ENCODE assay signal across 13 mouse cellular contexts in the genomic region with DNA sequence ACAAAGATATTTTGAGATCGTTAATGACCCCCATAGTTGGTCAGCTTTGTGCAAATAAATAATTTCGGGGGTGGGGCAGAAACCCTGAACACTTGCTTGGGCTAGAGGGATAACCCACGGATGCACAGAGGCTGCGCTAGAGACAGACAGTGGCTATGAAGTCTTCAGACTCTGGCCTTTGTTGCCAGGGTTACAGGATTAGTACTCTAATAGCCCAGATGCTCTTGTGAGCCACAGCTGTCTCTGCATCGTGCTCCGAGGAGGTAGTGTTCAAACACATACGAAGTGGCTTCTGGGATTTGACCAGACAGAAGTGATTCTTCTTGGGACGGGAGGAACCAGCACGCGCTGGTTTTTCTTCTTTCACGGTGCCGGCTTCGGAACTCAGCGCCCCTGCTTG. TPM values are rescaled to one million over a fixed set of nuclear protein-coding genes. Genes with fewer than 3 reads are reported as not detected.
A peak's percentile ranks its signal among the peaks of the same experiment; 100 is the strongest.
DNase-seq lines count a peak whose midpoint lies in the region; ATAC-seq and TF ChIP-seq lines count a peak whose summit lies in the region.
"Had no signal": no experiment of that assay in that cellular context is flagged by ENCODE, and none has a peak within 500 bp of the region (broad histone marks: within the 10 kb centered on the region; RNA-seq: fewer than 3 reads in every experiment).

No protein-coding gene starts in this region.

- TF ChIP-seq CTCF in testis, adult 2 months (IDR thresholded peaks at IDR 0.05; ENCODE audit: control insufficient read depth, insufficient read depth, insufficient replicate concordance, low read depth, low read length): no peak

- H3K9ac ChIP-seq in forebrain, embryonic 13.5 days: no peak overlapping the region
- no peak overlapping the region for H3K9ac ChIP-seq in midbrain, embryonic 13.5 days (replicated peaks)
- H3K9ac ChIP-seq: heart, embryonic 12.5 days; liver, embryonic 12.5 days had no signal

- peaks cover 12% of the 10 kb centered on the region for H3K4me1 ChIP-seq in testis, adult 2 months (ENCODE audit: control insufficient read depth, insufficient read depth, low read length)
- peaks cover 10% of the 10 kb centered on the region for H3K4me1 ChIP-seq in forebrain, embryonic 13.5 days
- H3K4me1 ChIP-seq in midbrain, embryonic 13.5 days (replicated peaks): peaks cover 18% of the 10 kb centered on the region

- no peaks in the 10 kb centered on the region for H3K9me3 ChIP-seq in forebrain, embryonic 13.5 days (replicated peaks)
- H3K9me3 ChIP-seq in midbrain, embryonic 13.5 days: no peaks in the 10 kb centered on the region
- H3K9me3 ChIP-seq: heart, embryonic 12.5 days; liver, embryonic 12.5 days had no signal

- no peaks in the 10 kb centered on the region for H3K36me3 ChIP-seq in testis, adult 2 months (ENCODE audit: control insufficient read depth, insufficient read depth, low read length)
- H3K36me3 ChIP-seq in forebrain, embryonic 13.5 days (ENCODE audit: poor library complexity, severe bottlenecking): no peaks in the 10 kb centered on the region
- H3K36me3 ChIP-seq in midbrain, embryonic 13.5 days: no peaks in the 10 kb centered on the region
- H3K36me3 ChIP-seq: heart, embryonic 12.5 days; liver, embryonic 12.5 days had no signal

- no peaks in the 10 kb centered on the region; the same call in 1 of the 2 replicates for H3K27me3 ChIP-seq in testis, adult 2 months (ENCODE audit: control insufficient read depth, insufficient read depth, low read length)
- peaks cover 48% of the 10 kb centered on the region for H3K27me3 ChIP-seq in forebrain, embryonic 13.5 days
- peaks cover 35% of the 10 kb centered on the region for H3K27me3 ChIP-seq in midbrain, embryonic 13.5 days

- DNase-seq in testis, postnatal 14 days (ENCODE audit: low spot score): no peak
- no peak for DNase-seq in urinary bladder, postnatal 14 days (ENCODE audit: low spot score)
- DNase-seq in spleen, postnatal 14 days (ENCODE audit: low spot score in 2 of 2): no peak
- no peak for DNase-seq in frontal cortex, postnatal 14 days (ENCODE audit: low spot score in 2 of 2)
- DNase-seq: cerebellum, adult 8-10 months; gastrocnemius, adult 2 months; lung, postnatal 36 days had no signal

- no peak overlapping the region for H3K27ac ChIP-seq in testis, adult 2 months (ENCODE audit: control insufficient read depth, insufficient read depth, low read depth, low read length)
- no peak overlapping the region for H3K27ac ChIP-seq in forebrain, embryonic 13.5 days
- no peak overlapping the region for H3K27ac ChIP-seq in midbrain, embryonic 13.5 days
- H3K27ac ChIP-seq: gastrocnemius, adult 2 months; liver, embryonic 12.5 days had no signal

- peak overlapping the region; percentile 35 for H3K4me3 ChIP-seq in testis, adult 2 months (ENCODE audit: control insufficient read depth, low read depth, low read length)
- no peak overlapping the region for H3K4me3 ChIP-seq in forebrain, embryonic 13.5 days
- no peak overlapping the region for H3K4me3 ChIP-seq in midbrain, embryonic 13.5 days (replicated peaks)
- H3K4me3 ChIP-seq: gastrocnemius, adult 2 months; heart, embryonic 12.5 days; liver, embryonic 12.5 days; myocyte had no signal

- H3K4me2 ChIP-seq in forebrain, embryonic 13.5 days: 0 out of 2 replicates have a peak overlapping the region, but pooled peaks have one; percentile 5
- peak overlapping the region; percentile 14; the same call in 1 of the 2 replicates for H3K4me2 ChIP-seq in midbrain, embryonic 13.5 days (replicated peaks)
- H3K4me2 ChIP-seq: heart, embryonic 12.5 days; liver, embryonic 12.5 days had no signal

- WGBS in forebrain, embryonic 13.5 days: 36% methylated on average over 14 of the region's 14 CpGs
- 18% methylated on average over 14 of the region's 14 CpGs for WGBS in midbrain, embryonic 13.5 days

- no peak for ATAC-seq in forebrain, embryonic 13.5 days
- peak; percentile 65; the same call in 1 of the 2 replicates for ATAC-seq in midbrain, embryonic 13.5 days
- ATAC-seq: liver, embryonic 12.5 days had no signal

- no peak for TF ChIP-seq POLR2A in testis, adult 2 months (IDR thresholded peaks at IDR 0.05; ENCODE audit: control insufficient read depth, low read depth, low read length)

RNA-seq across cellular contexts. Expression of a gene that starts 4.6 kb away (rescaled TPM):
- 2.9 and 3.4 TPM in 2 replicates for polyA plus RNA-seq in testis, adult 2 months (2012; rRNA removed)
- polyA plus RNA-seq in forebrain, embryonic 13.5 days (2015; fragmentation: Nextera tagmentation; extraction: Ambion mirVana): 2.7 TPM in 2 replicates
- polyA plus RNA-seq in midbrain, embryonic 13.5 days (2015; fragmentation: Nextera tagmentation; extraction: Ambion mirVana): 3.5 and 3.9 TPM in 2 replicates
- polyA plus RNA-seq: myocyte had no signal
